Mouse (Mus musculus) midbrain, postnatal 0 days (tissue): Measurements from ENCODE around the gene Sgsm2. TPM values are rescaled to one million over a fixed set of nuclear protein-coding genes. Genes with fewer than 3 reads are reported as not detected.
A peak's percentile ranks its signal among the peaks of the same experiment; 100 is the strongest.

Experiments
- ATAC-seq: fragments of 200-750 bp; cut with Nextera tagmentation; 2 replicates; pipeline ENCODE4 v1.8.0; 2017; ENCODE audit warnings: moderate number of reproducible peaks, mild to moderate bottlenecking, moderate TSS enrichment, moderate library complexity; ENCODE audit not compliant: low FRiP score
- DNase-seq: peaks from one replicate; pipeline ENCODE4 v3.0.0-alpha.2; 2015; ENCODE audit warnings: low spot score
- H3K27ac ChIP-seq: fragments of 300-500 bp; sonication (generic); 2 replicates; pipeline ENCODE4 v1.5.1; 2014; ENCODE audit warnings: low read depth, mild to moderate bottlenecking, low read length, mixed read lengths
- H3K27me3 ChIP-seq: fragments of 300-500 bp; sonication (generic); 2 replicates; pipeline ENCODE4 v1.6.1; 2014; ENCODE audit warnings: low read length, control low read depth, mixed read lengths; ENCODE audit not compliant: insufficient read depth
- H3K36me3 ChIP-seq: fragments of 300-500 bp; sonication (generic); 2 replicates; pipeline ENCODE4 v1.6.1; 2014; ENCODE audit warnings: low read length, control low read depth, mixed read lengths; ENCODE audit not compliant: insufficient read depth
- H3K4me1 ChIP-seq: fragments of 300-500 bp; sonication (generic); 2 replicates; pipeline ENCODE4 v1.6.1; 2014; ENCODE audit warnings: mild to moderate bottlenecking, control low read depth, antibody characterized with exemption, low read length, mixed read lengths; ENCODE audit not compliant: insufficient read depth
- H3K4me2 ChIP-seq: fragments of 300-500 bp; sonication (generic); 2 replicates; pipeline ENCODE4 v1.6.1; 2014; ENCODE audit warnings: low read depth, mild to moderate bottlenecking, low read length, mixed read lengths; ENCODE audit not compliant: poor library complexity, severe bottlenecking
- H3K4me3 ChIP-seq: fragments of 300-500 bp; sonication (generic); 2 replicates; pipeline ENCODE4 v1.5.1; 2014; ENCODE audit warnings: low read depth, mild to moderate bottlenecking, low read length, moderate library complexity
- H3K9ac ChIP-seq: fragments of 300-500 bp; sonication (generic); replicated peaks from 2 replicates; pipeline ENCODE4 v1.6.1; 2014; ENCODE audit warnings: mild to moderate bottlenecking, low read length, moderate library complexity, mixed read lengths; ENCODE audit not compliant: poor library complexity, severe bottlenecking
- H3K9me3 ChIP-seq: fragments of 300-500 bp; sonication (generic); 2 replicates; pipeline ENCODE4 v1.6.1; 2016; ENCODE audit warnings: low read length, control low read depth
- CTCF ChIP-seq: IDR thresholded peaks from 2 replicates; pipeline ENCODE4 v1.5.1; 2016; ENCODE audit warnings: antibody characterized with exemption, mild to moderate bottlenecking
- WGBS: fragments of 180-500 bp; shearing (Covaris S2); extraction: QIAGEN DNeasy Blood & Tissue Kit; methylation state at CpG from one replicate; pipeline ENCODE4 v1.1.7; 2014; 5-methylcytosine and 5-hydroxymethylcytosine counted together
- polyA plus RNA-seq: library from polyadenylated mRNA; unstranded; fragments of >200 nt; fragmentation: Nextera tagmentation; extraction: Ambion mirVana; gene quantifications from 2 replicates; pipeline ENCODE4 v1.2.1, GENCODE M21; 2015
- total RNA-seq: library from RNA; depleted of rRNA; stranded (reverse); fragments of >200 nt; gene quantifications from 2 replicates; pipeline ENCODE4 v1.2.3, GENCODE M21; 2014

The Sgsm2 gene
- total and polyA plus RNA-seq, 2 experiments from 2014 or later: 28.8 to 49.1 TPM

- H3K27ac ChIP-seq: no peak overlapping the region
- no peak for TF ChIP-seq CTCF
- no peak for DNase-seq
- H3K27me3 ChIP-seq: no peaks in the 10 kb centered on the region
- no peak for ATAC-seq
- 92% methylated on average over 5 of the region's 5 CpGs for WGBS
- no peak overlapping the region for H3K9ac ChIP-seq
- peaks cover 4% of the 10 kb centered on the region for H3K36me3 ChIP-seq
- H3K4me2 ChIP-seq: no peak overlapping the region
- no peak overlapping the region for H3K4me3 ChIP-seq
- no peaks in the 10 kb centered on the region for H3K9me3 ChIP-seq
- H3K4me1 ChIP-seq: no peaks in the 10 kb centered on the region
Measured at GRCm38 (mm10) chr11:74826702-74827101, 70.2 kb downstream of the Sgsm2 start.

GRCm38 (mm10) chr11:74826151-74826550 lies 70.7 kb downstream of the Sgsm2 start:
- Histone ChIP-seq H3K4me2 (no peak overlapping the region), H3K4me3 (no peak overlapping the region), H3K9ac (no peak overlapping the region), H3K27me3 (no peaks in the 10 kb centered on the region), H3K36me3 (peaks cover 4% of the 10 kb centered on the region), H3K4me1 (no peaks in the 10 kb centered on the region), H3K27ac (no peak overlapping the region), H3K9me3 (no peaks in the 10 kb centered on the region)
- WGBS: 76% methylated on average over 7 of the region's 7 CpGs
- TF ChIP-seq CTCF: no peak
- DNase-seq (no peak), ATAC-seq (no peak)

GRCm38 (mm10) chr11:74822746-74823440 lies 74.0 kb downstream of the Sgsm2 start:
- H3K4me2 ChIP-seq: no peak overlapping the region
- H3K27me3 ChIP-seq: no peaks in the 10 kb centered on the region
- 75% methylated on average over 7 of the region's 7 CpGs for WGBS
- H3K4me1 ChIP-seq: no peaks in the 10 kb centered on the region
- no peak for DNase-seq
- H3K4me3 ChIP-seq: no peak overlapping the region
- no peak for ATAC-seq
- H3K9ac ChIP-seq: no peak overlapping the region
- H3K9me3 ChIP-seq: no peaks in the 10 kb centered on the region
- H3K27ac ChIP-seq: no peak overlapping the region
- TF ChIP-seq CTCF: no peak
- peaks cover 8% of the 10 kb centered on the region for H3K36me3 ChIP-seq

GRCm38 (mm10) chr11:74821463-74821862 lies 75.4 kb downstream of the Sgsm2 start:
- no peak overlapping the region for H3K4me2 ChIP-seq
- 20% methylated on average over 1 of the region's 1 CpGs for WGBS
- no peak overlapping the region for H3K27ac ChIP-seq
- TF ChIP-seq CTCF: peak; percentile 66
- H3K27me3 ChIP-seq: no peaks in the 10 kb centered on the region
- peaks cover 20% of the 10 kb centered on the region for H3K36me3 ChIP-seq
- H3K9ac ChIP-seq: no peak overlapping the region
- peak; percentile 53 for DNase-seq
- no peaks in the 10 kb centered on the region for H3K4me1 ChIP-seq
- H3K9me3 ChIP-seq: no peaks in the 10 kb centered on the region
- ATAC-seq: no peak
- no peak overlapping the region for H3K4me3 ChIP-seq

GRCm38 (mm10) chr11:74820921-74821320 lies 75.9 kb downstream of the Sgsm2 start:
- no peaks in the 10 kb centered on the region for H3K27me3 ChIP-seq
- no peak overlapping the region for H3K27ac ChIP-seq
- DNase-seq: no peak
- no peak for ATAC-seq
- no peak overlapping the region for H3K4me2 ChIP-seq
- H3K9ac ChIP-seq: no peak overlapping the region
- H3K4me1 ChIP-seq: no peaks in the 10 kb centered on the region
- 70% methylated on average over 1 of the region's 1 CpGs for WGBS
- H3K9me3 ChIP-seq: no peaks in the 10 kb centered on the region
- no peak overlapping the region for H3K4me3 ChIP-seq
- peaks cover 16% of the 10 kb centered on the region for H3K36me3 ChIP-seq
- no peak for TF ChIP-seq CTCF

GRCm38 (mm10) chr11:74815795-74816194 lies 81.1 kb downstream of the Sgsm2 start:
- H3K27me3 ChIP-seq: no peaks in the 10 kb centered on the region
- peak; percentile 58 for TF ChIP-seq CTCF
- ATAC-seq: no peak

More at GRCm38 (mm10) chr11:74815795-74816194, 81.1 kb downstream of the Sgsm2 start:
- Histone ChIP-seq H3K9ac (no peak overlapping the region), H3K4me1 (no peaks in the 10 kb centered on the region), H3K36me3 (peaks cover 18% of the 10 kb centered on the region), H3K9me3 (no peaks in the 10 kb centered on the region), H3K4me2 (no peak overlapping the region), H3K4me3 (no peak overlapping the region), H3K27ac (no peak overlapping the region)
- DNase-seq: no peak
